Mouse (Mus musculus) right cerebral cortex, postnatal 25 days (tissue): ENCODE data around the gene Prkce.

ENCODE experiments used
- DNase-seq: peaks from one replicate; pipeline ENCODE4 v3.0.0; 2022

The Prkce gene

DNA sequence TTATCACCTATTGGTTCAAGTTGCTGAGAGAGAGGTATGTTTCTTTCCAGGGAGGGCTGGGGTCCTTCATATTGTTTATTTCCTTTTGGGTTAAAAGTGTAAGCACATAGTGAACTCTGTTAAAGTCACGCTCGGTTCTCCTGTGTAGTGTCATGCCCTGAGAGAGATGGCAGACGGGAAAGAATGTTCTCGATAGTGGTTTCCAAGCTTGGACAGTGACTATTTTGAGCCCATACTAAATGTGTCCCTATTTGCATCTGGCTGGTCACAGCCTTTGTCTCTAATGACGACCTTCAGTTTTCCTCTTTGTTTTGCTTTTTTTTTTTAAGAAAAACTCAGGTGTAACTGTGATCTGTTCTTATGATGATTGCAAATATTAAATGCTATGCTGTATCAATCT lies 488.8 kb downstream of the Prkce start:
- DNase-seq, result no peak

DNA sequence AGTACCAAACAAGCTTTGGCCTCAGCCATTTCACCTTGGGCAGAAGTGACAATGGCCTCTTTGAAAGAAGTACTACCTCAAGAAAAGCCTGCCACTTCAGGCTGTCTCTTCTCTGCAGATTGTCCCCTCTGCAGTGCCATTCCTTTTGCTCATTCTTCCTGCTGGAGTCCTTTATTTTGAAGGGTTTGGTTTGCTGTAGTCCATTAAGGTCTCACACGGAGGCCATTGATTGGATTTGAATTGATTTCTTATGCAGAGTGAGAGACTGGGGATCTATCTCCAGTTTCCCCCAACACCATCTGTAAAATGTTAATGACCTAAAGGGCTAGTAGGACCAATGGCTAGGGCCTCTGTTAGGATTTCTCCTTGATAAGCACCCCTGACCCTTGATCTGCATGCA lies 494.7 kb downstream of the Prkce start:
- DNase-seq, result no peak

DNA sequence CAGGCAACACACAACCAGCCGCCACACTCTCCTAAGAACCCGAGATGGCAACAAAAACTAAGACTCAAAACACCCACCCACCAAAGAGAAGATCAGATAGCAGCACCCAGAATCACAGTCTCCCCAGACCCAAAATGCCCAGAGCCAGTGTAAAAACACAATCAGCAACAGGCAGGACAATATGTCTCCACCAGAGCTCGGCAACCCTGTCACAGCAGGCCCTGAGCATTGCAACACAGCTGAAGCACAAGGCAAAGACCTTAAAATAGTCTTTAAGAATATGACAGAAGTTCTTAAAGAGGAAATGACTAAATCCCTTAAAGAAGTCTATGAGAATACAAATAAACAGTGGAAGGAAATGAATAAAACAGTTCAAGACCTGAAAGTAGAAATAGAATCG lies 495.9 kb downstream of the Prkce start:
- no peak for DNase-seq

DNA sequence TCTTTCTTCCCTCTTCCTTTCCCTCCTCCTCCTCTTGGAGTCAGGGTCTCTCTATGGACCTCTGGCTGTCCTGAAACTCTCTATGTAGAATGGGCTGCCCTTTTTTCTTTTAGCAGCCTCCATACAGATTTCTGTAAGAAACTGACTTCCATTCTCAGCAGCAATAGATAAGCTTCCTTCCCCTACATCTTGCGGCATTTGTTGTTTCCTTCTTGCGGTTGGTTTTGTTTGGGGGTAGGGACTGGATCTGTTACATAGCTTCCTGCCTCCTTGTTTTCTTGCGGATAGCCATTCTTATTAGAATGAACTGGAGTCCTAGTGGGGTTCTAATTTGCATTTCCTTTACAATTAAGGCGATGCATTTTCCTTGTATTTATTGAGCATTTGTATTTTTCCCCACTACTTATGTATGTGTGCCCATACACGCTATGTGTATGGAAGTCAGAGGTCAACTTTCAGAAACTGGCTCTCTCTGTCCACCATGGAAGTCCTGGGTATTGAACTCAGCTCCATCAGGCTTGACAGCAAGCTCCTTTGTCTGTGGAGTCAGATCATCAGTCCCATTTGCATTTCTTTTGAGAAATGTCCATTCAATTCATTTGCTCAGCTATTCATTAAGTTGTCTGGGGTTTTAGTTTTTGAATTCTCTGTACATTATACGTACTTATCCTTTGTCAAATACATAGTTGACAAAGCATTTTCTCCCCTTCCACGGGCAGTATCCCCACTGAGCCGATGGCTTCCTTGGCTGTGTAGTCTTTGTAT lies 500.4 kb downstream of the Prkce start:
- DNase-seq, result no peak

DNA sequence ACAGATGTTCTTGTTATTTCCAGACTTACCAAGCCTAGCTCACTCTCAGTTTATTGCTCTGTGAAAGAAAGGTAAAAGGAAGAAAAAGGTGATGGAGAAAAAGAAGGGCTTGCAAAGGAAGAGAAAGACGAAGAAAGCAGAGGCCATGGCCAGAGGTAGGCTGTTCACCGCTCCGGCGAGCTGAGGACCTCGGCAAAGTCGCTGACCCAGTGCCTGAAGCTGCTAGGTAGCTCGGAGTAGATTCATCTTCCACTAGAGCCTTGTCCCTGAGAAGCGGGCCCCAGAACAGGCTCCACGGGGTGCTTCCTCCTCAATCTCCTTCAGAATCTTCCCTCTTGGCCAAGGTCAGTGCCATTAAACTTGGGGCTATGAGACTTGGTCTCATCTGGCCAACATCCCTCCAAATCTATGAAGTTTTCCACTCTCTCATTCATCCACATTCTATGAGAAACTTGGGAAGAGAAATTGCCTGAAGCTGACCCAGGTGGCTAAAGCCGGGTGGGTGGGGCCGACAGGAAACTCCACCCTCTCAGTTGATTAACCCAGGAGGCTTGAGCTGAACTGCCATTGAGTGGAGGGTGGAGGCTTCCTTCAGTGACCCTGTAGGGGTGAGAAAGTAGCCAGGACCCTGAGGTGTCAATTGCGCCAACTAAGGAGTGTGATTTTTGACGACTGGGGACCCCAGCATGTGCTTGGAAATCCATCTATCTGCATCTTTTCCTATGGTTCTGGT lies 502.2 kb downstream of the Prkce start:
- no peak for DNase-seq

DNA sequence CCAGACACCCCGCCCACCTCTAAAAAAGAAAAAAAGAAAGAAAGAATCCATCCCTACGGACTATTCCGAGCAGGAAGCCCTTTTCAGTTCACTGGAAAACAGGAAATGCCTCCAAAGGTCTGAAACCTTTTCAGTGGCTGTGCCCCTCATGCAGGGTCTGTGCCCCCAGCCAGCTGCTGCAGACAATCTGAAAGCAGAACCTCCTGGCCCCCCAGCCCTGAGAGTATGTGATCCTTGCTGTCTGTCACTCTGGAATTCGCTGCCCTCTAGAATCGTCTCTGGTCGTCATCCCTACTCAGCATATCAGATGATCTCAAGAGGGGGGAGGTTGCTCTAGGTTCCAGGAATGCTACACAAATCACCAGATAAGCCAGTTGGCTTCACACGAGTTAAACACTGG lies 503.1 kb downstream of the Prkce start:
- no peak for DNase-seq

DNA sequence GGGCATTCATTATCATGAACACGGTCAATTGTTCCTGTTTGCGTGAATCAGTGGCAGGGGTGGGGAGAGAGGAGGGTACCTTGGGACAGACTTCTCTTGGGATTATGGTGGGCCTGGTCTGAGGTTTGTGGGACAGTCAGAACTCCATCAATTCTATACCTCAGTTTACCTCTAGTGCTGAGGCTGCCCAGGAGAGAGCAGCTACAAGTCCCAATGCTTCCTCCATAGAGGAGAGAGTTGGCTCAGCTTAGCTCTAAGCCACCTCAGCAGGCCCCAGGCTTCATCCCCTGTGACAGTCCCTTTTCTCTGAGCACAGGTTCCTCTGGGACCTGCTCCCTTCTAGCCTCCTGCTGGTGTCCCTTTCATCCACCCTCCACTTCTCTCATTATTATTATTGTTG lies 507.4 kb downstream of the Prkce start:
- no peak for DNase-seq

DNA sequence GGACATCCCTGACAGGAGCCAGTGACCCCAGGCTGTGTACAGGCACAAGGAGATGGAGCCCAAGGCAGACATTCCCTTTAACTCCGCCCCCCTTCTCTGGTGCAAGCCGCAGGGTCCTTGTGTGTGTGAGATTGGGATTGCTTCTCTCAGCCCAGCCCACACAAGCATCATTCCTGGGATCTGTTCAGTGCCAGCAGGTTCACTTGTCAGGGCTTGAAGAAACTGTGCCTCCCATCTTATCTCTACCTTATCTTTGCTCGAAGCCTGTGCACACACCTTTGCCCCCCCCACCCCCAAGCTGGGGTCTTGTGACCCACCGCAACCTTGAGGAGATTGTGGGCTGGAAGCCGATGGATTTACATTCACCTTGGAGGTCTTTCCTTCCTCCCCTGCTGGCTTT lies 508.8 kb downstream of the Prkce start:
- DNase-seq, result no peak

DNA sequence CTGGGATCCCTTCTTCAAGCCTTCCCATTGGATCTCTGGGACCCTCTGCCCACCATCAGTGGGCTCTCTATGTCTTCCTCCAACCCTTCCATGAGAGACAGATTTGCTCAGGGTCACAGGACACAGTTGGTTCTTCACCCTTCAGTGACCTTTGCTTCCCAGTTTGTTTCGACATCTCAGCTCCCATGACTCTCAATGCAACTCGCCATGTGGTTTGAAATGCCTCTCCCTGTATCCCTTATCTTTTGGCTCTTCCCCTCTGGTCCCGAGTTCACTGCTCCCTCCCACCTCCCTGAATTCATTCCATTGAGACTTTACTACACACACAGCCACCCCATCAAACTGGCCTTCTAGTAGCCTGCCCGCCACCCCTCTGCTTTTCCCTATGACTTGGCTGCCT lies 509.3 kb downstream of the Prkce start:
- DNase-seq, result no peak

DNA sequence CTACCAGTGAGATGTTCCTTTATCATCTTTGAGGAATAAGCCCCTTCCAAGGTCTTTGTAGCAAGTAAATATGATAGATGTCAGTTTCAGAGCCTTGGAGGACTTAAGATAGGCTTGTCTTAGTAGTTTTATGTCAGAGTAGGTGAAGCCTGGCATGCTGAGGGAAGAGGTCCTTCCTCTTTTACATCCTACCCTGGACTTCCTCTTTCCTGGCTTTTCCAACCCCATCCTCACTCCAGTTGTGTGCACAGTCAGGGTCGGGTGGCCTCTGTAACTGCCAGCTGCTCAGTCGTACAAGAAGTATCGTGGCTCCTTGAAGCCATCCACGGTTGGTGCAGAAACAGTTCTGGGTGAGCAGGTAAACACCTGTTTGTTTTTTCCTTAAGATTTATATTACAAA lies 517.7 kb downstream of the Prkce start:
- no peak for DNase-seq

- no peak for DNase-seq
These were observed 519.4 kb downstream of the Prkce start for GRCm38 (mm10) chr17:86687021-86687420.

GRCm38 (mm10) chr17:86690871-86691390 lies 523.3 kb downstream of the Prkce start:
- no peak for DNase-seq

DNA sequence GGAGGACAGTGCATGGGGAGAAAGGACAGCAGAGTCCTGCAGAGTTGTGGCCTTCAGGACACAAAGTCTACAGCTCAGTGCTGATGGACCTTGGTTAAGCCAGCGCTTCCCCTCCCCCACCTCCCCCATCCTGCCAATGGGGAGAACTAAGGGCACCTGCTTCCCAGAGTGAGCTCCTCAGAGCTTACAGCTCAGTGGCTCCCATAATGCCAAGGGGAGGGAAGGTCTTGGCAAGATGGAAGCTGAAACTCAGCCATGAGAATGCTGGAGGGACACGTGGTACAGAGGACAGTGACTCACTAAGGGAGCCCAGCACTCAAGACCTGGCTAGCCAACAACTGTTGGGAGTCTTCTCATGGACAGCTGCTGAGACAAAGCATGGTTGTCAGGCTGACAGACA lies 530.2 kb downstream of the Prkce start:
- DNase-seq, result no peak

GRCm38 (mm10) chr17:86703336-86703735 lies 535.8 kb downstream of the Prkce start:
- no peak for DNase-seq

DNA sequence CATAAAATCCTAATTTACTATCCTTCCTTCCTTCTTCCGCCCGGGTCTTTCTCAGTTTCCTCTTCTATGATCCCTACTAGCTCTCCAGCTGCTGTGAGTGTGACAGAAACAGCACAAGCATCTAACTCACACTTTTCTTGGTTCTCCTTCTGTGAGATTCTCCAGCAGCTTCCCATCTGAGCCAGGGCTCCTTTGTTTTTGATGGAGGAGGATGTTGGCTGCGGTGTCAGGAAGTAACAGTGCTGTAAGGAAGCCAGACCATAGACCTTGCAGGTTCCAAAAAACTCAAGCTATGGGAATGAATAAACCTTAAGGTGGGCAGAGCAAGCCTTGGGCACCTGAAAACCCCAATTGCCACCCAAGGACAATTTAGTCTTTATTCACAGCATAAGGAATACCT lies 537.7 kb downstream of the Prkce start:
- no peak for DNase-seq

DNA sequence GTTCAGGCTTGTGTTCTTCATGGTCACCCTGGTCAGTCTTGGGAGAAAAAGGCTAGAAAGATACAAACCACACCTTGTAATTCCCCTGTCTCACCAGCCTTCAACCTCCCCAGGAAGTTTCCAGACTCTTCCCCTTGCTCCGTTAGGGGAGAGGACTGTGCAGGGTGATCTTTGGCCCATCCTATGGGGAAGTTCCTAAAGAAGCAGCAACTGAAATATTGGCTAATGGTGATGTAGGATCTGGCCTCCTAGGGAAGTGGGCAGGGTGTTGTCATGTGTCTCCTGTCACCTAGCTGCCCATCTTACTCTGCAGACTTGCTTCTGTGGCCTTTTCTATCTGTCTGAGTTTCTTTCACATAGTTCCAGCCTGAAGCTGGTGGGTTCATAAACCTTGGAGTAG lies 538.9 kb downstream of the Prkce start:
- no peak for DNase-seq
